Mouse (Mus musculus) G1E (cell line): ENCODE results near the gene Mrps9.

ENCODE experiments used
- CTCF ChIP-seq: IDR thresholded peaks from 2 replicates; pipeline ENCODE4 v1.5.1; 2012; ENCODE audit warnings: low read depth, low read length, inconsistent platforms, mixed read lengths
- GATA1 ChIP-seq: IDR thresholded peaks from 2 replicates; pipeline ENCODE4 v1.6.1; 2012; ENCODE audit warnings: borderline replicate concordance, low read length, inconsistent platforms, mixed read lengths

- TF ChIP-seq CTCF (no peak), GATA1 (no peak)
Measured at GRCm38 (mm10) chr1:42905148-42905547, 54.1 kb downstream of the Mrps9 start.
